Mouse (Mus musculus) Muller cell, postnatal 12 days (primary cell): ENCODE results near the gene Dcaf12.

Source experiments
- DNase-seq: peaks from one replicate; pipeline ENCODE4 v3.0.0-alpha.2; 2015; ENCODE audit errors: inconsistent ontology term

Gene Dcaf12

GRCm38 (mm10) chr4:41314141-41315129 is at the start of gene Dcaf12:
TSS of gene Dcaf12 (minus strand) at chr4:41314889.
- DNase-seq: peak; percentile 98

GRCm38 (mm10) chr4:41361059-41361458 is 46.4 kb upstream of the Dcaf12 start:
- DNase-seq: no peak

- DNase-seq: no peak
These were observed 44.7 kb upstream of the Dcaf12 start for GRCm38 (mm10) chr4:41359358-41359757.

- DNase-seq: no peak
These were observed 44.0 kb upstream of the Dcaf12 start for GRCm38 (mm10) chr4:41358669-41359068.

GRCm38 (mm10) chr4:41357154-41357553 is 42.5 kb upstream of the Dcaf12 start:
- no peak for DNase-seq

- no peak for DNase-seq
These were observed 38.6 kb upstream of the Dcaf12 start for GRCm38 (mm10) chr4:41353265-41353664.

- DNase-seq: no peak
These were observed 38.1 kb upstream of the Dcaf12 start for GRCm38 (mm10) chr4:41352758-41353157.

GRCm38 (mm10) chr4:41349199-41349591 is 34.5 kb upstream of the Dcaf12 start:
- DNase-seq: no peak

- peak; percentile 99 for DNase-seq
These were observed 34.0 kb upstream of the Dcaf12 start, which contains the start of gene Ubap1 for GRCm38 (mm10) chr4:41348584-41349198. TSS of gene Ubap1 (plus strand) at chr4:41348996.

- DNase-seq: peak; percentile 52
These were observed 33.1 kb upstream of the Dcaf12 start for GRCm38 (mm10) chr4:41347839-41348238.

- DNase-seq: no peak
These were observed 31.3 kb upstream of the Dcaf12 start for GRCm38 (mm10) chr4:41346011-41346410.

GRCm38 (mm10) chr4:41340912-41341550 is 26.3 kb upstream of the Dcaf12 start:
- no peak for DNase-seq

GRCm38 (mm10) chr4:41336546-41336945 is 21.9 kb upstream of the Dcaf12 start:
- no peak for DNase-seq

- DNase-seq: no peak
These were observed 17.2 kb upstream of the Dcaf12 start for GRCm38 (mm10) chr4:41331698-41332421.

- no peak for DNase-seq
These were observed 16.4 kb upstream of the Dcaf12 start for GRCm38 (mm10) chr4:41331085-41331484.

- no peak for DNase-seq
These were observed 14.8 kb upstream of the Dcaf12 start for GRCm38 (mm10) chr4:41329481-41329880.

- DNase-seq: no peak
These were observed 12.2 kb upstream of the Dcaf12 start for GRCm38 (mm10) chr4:41326876-41327275.

- no peak for DNase-seq
These were observed 6.3 kb upstream of the Dcaf12 start for GRCm38 (mm10) chr4:41320971-41321370.

GRCm38 (mm10) chr4:41318267-41318666 is 3.6 kb upstream of the Dcaf12 start:
- DNase-seq: no peak

- DNase-seq: no peak
These were observed 484 bp upstream of the Dcaf12 start for GRCm38 (mm10) chr4:41315173-41315572.

- no peak for DNase-seq
These were observed 967 bp downstream of the Dcaf12 start for GRCm38 (mm10) chr4:41313722-41314121.
